Mouse (Mus musculus) forelimb bud, embryonic 11.5 days (tissue): ENCODE measurements around the gene Ninj1.

Experiments
- DNase-seq: peaks from one replicate; pipeline ENCODE4 v3.0.0-alpha.2; 2012; ENCODE audit warnings: low read depth, low spot score

Ninj1 gene

DNA sequence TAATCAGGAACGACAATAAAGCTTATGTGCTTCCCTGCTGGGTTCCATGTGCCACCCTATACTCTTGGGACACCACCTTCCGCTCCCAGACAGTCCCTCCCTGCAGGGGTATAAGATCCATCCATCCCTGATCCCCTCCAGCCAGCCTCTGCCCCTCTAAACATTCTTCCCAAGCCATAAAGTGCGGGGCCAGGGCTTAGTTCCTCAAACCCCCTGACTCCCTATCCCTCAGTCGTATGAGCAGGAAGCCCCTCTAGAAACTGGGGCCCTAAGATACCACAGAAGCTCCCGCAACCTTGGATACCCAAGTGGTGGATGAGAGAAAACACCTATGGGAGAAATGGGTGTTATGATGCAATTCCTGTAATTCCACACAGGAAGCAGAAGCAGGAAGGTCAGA is 8.9 kb downstream of the Ninj1 start:
- no peak for DNase-seq

DNA sequence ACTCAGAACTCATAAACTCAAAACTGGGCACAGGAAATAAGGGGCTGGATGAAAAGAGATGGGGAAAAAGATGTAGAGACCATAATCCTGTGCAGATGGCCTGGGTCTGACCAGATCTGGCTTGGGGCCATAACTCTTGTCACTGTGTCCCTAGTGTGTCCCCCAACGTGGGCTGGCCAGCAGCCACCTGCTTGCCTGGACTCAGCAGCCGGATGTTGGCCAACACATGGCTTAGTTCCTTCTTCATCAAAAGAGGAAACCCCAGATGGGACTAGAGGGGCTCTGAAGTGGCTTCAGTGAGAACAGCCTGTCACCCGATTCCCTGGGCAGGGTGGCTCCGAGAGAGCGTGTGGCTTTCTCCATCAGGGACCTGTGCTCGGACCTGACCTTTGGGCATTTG is 9.5 kb downstream of the Ninj1 start:
- DNase-seq: no peak

DNA sequence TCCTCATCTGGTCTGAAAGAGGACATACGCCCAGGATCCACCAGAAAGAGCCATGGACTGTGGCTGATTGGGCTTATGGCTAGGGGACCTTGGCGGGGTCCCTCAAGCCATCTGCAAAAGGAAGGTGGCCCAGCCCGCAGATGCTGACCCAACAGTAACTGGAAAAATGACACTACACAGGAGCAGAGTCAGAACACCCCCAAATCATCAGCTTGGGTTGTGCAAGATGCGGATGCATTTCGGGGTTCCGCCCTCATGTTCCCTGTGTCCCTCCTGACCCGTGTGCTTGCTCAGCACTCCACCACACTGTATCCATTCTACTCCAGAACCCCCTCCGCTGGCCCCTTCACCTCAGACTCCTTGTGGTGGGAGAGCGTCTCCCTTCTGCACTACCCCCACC is 11.4 kb downstream of the Ninj1 start:
- no peak for DNase-seq

DNA sequence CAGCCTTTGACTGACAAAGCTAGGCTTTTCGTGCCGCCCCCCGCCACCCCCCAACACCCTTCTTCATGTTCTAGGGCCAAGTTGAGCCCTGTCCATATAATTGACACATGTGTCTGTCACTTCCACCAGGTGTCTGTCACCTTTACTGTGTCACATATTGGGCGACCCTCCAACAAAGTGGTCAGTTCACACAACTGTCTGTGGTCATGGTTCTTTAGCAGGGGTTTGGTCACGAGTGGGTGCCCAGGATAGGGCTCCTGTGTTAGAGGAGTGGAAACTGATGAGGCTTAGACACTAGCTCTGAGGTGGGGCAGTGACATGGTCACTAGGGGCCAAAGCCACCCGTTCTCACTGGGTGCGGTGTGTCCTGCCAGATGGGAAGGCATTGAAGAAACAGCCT is 12.6 kb downstream of the Ninj1 start:
- DNase-seq: no peak

DNA sequence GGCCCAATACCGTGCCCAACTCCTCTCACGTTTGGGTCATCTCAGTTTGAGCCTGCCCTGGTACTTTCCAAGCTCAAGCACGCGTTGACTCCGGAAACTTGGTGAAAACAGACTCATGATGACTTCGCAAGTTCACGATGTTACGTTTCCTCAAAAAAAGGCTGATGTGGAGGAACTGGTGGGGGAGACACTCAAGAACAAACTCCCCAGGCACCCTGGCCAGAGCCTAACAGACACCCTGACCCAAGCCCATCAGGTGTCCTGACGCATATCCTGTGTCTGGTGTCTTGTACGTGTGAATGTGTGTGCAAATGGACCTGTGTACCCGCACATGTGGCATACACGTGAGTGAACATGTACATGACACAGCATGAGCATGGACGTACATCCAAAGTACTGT is 13.4 kb downstream of the Ninj1 start:
- DNase-seq: no peak

DNA sequence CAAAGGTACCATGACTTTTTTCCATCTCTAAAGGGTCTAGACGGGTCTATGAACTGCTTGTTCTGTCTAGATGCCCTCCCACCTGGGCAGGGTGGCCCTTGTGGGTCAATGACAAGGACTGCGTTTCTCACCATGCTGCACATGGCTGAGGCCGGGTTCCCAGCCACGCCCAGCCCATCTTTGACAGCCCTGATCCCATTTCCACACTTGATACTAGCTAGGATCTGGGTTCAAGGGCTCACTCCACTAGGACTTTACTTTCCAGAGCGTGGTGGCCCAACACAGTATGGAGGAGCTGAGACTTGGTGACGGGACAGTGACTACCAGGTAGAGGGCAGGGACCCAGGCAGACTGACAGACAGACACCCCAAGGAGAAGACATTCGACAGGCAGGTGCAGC is 15.3 kb downstream of the Ninj1 start:
- DNase-seq: no peak

DNA sequence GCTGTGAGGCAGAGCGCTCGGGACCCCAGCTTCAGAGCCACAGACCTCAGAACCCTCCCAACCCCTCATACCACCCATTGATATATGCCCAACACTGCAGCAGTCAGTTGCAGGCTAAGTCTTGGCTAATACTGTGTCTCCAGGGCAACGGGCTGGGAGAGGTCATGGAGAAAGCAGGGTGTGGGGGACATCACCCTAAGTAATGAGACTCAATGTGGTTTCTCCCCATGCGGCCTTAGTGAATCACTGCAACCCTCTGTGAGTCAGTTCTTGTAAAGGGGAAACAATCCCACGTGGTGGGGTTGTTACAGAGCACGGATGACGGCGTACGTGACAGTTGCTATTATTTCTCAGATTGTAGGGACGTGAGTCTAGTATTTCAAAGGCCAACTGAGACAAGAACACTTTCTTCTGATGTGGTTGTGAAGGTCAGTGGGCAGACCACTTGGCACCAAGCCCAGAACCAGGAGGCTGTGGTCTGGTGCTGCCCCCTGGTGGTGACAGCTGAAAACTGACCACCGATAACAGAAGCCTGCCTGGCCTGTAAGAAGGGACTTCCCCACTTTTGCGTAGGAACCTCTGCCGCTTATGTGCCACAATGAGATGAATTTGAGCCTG is 18.2 kb downstream of the Ninj1 start:
- DNase-seq: peak; percentile 73

DNA sequence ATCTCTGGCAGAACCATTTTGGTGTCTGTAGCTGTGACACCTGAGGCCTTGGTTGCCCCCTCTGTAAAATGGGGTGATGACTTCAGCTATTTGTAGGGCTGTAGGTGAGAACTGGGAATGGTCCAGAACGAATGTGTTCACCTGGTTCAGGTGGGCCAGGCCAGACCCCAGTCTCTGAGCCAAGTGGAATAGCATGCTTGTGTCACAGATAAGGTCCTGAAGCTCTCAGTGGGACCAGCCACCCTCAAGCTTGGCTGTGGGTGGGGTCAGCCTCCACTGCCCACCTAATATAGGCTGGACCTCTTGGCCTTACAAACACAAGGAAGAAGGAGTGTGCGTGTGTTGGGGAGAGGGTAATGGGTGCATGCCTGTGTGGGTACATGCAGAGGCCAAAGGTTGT is 19.1 kb downstream of the Ninj1 start:
- no peak for DNase-seq

DNA sequence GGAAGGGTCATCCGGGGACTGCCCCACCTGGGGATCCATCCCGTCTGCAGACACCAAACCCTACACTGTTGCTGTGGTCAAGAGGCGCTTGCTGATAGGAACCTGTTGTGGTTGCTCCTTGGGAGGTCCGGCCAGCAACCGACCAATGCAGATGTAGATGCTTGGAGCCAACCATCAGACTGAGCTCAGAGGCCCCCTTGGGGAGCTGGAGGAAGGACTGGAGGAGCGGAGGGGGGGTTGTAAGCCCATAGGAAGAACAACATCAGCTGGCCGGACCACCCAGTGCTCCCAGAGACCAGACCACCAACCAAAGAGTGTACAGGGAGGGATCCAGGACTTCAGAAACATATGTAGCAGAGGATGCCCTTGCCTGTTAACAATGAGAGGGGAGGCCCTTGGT is 22.0 kb downstream of the Ninj1 start:
- no peak for DNase-seq

DNA sequence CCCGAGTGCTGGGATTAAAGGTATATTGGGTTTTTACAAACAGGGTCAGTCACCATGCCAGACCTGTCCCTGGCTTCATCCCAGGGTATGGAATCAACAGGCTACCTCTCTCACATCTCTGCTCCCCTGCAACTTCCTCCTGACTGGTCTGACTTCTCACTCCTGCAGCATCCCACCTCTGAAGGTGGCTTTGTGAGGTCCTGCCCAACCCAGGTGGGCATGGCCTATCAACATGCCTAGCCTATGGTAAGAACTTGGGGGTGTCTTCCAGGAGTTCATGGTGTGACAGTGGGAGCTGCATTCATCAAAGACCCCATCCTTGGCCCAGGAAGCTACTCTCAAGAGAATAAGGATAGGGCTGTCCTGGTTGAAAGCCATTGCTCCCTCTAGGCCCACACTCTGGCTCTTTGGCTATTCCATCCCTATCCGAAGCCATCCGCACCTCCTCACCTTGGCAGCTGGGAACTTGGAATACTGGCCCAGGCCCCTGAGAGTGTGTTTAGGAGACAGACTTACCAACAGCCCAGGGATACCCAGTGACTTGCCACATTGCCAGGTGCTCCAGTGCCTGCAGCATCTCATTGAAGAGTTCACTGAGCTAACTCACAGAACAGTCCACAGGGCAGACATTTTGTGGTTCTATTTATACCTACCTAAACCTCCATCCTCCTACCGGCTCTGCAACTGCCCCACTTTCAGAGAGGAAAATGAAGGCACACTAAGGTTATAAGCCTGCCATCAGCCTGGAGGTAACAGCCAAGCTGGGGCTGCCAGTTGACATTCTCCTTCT is 25.6 kb downstream of the Ninj1 start:
- DNase-seq: no peak

DNA sequence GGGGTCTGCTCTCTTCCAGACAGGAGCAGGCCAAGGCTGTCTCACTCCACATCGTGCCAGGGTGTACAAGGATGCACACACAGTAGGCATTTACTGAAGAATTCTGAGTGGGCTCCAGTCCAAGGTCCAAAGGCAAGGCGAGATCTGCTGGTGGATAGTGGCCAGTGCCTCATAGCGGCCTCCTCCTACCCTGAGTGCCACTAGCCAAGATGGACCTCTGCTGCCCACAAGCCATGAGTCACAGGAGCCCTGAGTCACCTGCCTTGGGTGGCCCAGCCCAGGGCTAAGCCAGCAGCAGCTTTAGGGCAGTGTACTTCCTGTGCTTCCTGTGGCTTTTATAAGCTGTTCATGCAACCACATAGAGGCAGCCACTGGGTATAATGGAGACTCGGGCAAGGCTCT is 26.2 kb downstream of the Ninj1 start:
- no peak for DNase-seq

DNA sequence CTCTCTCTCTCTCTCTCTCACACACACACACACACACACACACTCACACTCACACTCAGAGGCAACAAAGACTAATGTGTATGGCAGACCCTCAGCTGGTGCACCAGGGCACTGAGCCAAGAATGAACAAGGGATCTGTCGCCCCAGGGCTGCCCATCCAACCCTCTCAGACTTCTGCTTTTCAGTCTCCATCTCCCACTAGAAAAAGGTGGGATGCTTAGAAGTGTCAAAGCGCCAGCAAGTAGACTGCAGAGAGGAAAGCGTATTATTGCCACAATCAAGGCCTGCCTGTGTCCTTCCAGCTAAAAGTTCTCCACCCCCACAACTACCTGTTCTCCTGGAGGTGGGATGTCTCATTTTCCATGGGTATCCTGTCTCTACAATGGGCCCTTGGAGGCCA is 27.2 kb downstream of the Ninj1 start:
- no peak for DNase-seq

DNA sequence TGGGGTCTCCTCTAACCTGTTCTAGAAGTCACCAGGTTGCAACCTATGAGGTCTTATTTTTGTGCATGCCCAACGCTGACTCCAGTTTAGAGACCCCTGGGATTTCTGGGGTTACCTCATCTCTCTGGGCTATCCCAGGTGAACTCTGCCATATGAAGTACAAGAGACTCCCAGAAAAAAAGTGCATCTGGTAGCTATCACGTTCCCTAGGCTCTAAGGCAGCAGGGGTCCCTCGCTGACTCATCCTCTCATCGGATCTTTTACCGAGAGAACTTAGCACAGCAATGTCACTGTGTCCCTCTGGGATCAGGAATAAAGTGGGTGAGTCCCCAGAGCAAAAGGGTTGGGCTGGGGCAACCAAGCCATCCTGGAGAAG is 27.8 kb downstream of the Ninj1 start:
- no peak for DNase-seq

DNA sequence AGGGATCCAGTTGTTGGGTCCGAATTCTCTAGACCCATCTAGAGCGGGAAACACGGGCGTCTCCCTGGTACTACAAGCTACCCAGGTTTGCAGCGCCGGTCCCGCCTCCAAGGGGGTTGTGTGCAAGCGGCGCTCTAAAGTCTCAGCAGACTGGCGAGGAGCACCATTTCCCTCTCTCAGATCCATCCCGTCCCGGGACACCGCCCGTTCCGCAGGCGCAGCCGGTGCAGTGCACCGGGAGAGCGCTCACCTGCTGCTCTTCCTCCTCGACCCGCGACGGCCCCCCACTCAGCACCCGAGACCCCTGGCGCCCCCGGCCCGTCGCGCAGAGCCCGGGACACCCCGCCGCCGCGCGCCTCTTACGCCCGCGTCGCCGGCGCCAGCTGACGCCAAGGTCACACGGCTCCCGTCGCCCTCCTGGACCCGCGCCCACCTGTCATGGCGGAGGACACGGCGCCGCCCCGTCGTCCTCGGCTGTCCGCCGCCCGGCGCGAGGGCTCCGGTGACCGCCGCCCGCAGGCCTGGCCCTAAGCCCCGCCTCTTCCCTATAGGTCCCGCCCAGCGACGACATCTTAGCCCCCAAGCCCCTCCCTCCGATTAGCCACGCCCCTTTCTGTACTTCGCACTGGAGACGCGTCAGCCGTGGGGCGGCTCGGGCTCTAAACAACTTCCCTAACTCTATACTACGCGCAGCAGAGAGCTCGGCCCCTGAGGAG is 28.4 kb downstream of the Ninj1 start, which contains the start of gene Card19:
TSS of gene Card19 (minus strand) at position 534 of the 716 bp plus-strand sequence.
- DNase-seq: peak; percentile 93

DNA sequence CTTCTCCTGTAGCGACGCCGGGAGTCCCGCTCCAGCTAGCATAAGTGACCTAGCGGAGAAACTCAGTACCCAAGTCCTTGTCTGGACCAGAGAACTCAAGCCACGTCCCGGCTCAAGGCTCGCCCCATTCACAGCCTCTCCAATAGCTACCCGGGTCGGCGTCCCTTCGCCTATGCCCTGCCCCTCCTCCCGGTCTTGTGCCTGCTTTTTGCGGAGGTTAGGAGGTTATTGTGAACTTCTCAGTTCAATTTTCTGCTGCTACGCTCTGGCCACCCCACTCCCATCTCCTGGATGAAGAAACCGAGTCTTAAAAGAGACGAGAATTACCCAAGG is 28.9 kb downstream of the Ninj1 start:
- DNase-seq: no peak

DNA sequence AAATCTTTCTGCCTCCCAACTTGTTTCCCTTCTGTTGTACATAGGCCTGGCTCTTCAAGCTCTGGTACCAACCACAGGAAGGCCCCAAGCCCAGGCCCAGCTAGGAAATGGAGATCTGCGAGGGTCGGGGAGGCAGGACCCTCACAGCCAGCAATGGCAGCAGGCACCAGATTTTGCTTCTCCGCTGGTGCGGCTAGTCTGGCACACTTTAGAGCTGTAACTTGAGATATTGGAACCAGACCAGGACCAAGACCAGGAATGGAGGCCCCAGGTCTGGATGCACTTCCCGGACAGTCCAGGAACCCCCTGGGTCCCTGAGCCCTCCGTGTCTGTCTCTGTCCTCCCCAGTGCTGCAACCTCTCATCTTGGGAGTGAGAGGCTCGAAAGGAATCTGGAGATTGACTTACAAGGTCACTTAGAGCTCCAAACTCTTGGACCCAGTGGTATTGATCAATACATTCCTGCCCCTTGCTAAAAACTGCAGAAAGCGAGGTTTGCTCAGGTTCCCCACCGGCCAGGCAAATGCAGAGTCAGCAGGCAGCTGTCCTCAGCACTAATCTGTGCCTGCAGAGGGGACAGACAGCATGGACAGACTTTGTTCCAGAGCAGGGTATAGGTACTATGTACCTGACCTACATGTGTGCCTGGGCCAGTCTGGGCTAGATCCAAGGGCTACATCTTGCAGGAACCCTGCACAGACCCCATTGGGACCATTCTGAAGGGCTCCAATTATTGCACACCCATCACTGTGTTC is 29.7 kb downstream of the Ninj1 start:
- DNase-seq: no peak

DNA sequence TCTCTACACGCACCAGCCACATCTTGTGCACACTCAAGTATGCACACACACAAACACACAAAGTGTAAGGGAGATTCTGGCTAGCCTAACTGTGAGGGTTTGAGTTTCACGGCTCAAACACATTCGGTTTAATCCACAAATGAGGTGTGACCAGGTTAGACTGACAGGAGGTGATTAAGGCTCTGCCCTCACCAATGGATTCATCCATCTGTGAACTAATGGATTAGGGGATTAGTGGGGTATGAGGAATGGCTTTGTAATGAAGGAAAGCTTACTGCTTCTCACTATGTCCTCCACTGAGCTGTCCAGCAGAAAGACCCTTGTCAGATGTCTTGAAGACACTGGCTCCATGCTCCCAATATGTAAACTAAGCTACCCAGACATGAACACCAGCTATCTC is 31.4 kb downstream of the Ninj1 start:
- DNase-seq: no peak

DNA sequence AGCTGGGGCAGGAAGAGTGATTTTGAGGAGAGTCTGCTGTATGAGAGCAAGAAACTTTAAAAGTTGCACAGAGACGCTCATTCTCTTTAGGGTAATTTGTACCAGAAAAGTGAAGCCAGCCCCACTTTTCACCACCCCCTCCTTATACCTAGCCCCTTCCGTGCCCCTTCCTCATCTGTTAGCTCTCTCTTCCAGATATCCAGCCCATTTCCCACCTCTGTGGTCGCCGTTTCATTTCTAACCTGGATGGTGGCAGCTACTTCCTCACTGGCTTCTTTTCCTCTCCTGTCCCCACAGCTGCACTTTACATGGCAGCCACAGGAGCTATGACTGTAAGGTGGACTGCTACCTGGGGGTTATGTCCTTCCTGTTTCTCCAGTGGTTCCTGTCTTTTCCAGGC is 32.1 kb downstream of the Ninj1 start:
- DNase-seq: no peak

DNA sequence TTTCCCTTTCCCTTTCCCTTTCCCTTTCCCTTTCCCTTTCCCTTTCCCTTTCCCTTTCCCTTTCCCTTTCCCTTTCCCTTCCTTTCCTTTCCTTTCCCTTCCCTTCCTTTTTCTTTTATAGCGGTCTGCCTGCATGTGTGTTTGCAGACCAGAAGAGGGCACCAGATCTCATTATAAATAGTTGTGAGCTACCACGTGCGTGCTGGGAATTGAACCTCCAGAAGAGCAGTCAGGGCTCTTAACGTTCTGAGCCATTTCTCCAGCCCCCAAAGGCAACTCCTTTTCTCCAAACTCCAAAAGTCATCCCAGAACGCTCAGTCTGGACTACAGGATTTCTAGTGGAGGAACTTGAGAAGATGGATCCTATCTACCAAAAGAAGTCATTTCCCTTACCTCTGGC is 33.6 kb downstream of the Ninj1 start:
- DNase-seq: no peak

DNA sequence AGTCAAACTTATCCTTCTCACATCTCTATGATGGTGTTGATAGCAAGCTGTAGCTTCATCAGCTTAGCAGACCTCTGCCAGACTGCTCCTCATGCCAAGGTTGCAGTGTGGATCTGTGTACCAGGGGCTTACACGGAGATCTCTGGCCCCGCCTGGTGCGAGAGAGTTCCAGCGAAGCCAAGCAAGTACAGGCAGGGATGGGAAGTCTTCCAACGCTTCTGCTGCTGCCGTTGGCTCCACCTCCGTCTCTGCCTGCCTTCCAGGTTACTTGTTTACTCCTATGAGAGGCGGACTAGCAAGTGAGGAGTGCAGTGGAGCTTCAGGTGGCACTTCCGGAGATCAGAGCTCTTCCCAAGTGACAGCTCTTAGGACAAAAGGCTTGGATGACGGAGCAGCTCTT is 37.0 kb downstream of the Ninj1 start:
- DNase-seq: no peak

DNA sequence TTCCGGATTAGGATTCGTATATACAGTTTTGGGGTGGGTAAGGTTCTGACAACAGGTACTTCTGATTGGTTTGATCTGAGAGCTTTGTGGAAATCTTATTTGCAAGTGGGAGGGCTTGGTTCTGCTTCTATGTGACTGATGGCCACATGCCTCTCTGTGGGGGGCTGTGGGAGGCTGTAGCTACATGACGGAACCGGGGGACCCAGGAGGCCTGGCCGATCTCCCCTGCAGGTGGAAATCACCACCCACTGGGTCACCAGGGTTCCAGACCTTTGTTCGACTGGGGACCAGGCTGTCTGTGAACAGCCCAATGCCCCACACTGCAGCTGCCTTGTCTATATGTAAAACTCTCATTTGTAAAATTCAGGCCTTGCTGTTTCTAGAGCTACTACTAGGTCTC is 37.4 kb downstream of the Ninj1 start:
- DNase-seq: no peak

DNA sequence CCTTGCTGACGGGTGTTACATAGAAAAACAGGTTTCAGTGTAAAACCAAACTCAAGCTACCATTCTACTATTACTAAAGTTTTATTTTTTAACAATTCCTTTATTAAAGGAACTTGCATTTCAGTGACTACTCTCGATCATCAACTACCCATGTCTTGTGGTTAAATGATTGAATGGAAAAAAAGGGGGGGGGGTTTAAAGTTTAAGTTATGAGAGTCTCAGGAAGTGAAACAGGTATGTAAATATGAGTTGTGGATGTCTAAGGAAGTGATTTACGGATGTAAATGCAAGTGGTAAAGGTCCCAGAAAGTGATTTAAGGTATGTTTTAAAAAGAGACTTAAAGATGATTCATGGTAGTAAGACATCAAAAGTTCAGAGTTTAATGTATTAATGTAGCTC is 37.9 kb downstream of the Ninj1 start:
- no peak for DNase-seq
